Mouse (Mus musculus) kidney, embryonic 16.5 days (tissue): ENCODE data around the gene I0C0044D17Rik. TPM values are rescaled to one million over a fixed set of nuclear protein-coding genes. Genes with fewer than 3 reads are reported as not detected.
"Not testable (repeated sequence)": the region's sequence is repeated elsewhere in the genome, so short reads cannot be mapped to it uniquely, and the experiment has no call there.

Experiments used
- ATAC-seq: fragments of 200-750 bp; cut with Nextera tagmentation; 2 replicates; pipeline ENCODE4 v1.8.0; 2017; ENCODE audit warnings: moderate TSS enrichment; ENCODE audit not compliant: low FRiP score, low TSS enrichment
- H3K27ac ChIP-seq: fragments of 300-500 bp; sonication (generic); 2 replicates; pipeline ENCODE4 v1.5.1; 2014; ENCODE audit warnings: low read length
- H3K27me3 ChIP-seq: fragments of 300-500 bp; sonication (generic); 2 replicates; pipeline ENCODE4 v1.6.1; 2014; ENCODE audit warnings: low read length, control low read depth, mixed read lengths; ENCODE audit not compliant: insufficient read depth
- H3K36me3 ChIP-seq: fragments of 300-500 bp; sonication (generic); 2 replicates; pipeline ENCODE4 v1.6.1; 2014; ENCODE audit warnings: low read length, control low read depth, mixed read lengths; ENCODE audit not compliant: insufficient read depth
- H3K4me1 ChIP-seq: fragments of 300-500 bp; sonication (generic); 2 replicates; pipeline ENCODE4 v1.6.1; 2014; ENCODE audit warnings: low read length, control low read depth, mixed read lengths; ENCODE audit not compliant: insufficient read depth
- H3K4me2 ChIP-seq: fragments of 300-500 bp; sonication (generic); replicated peaks from 2 replicates; pipeline ENCODE4 v1.6.1; 2014; ENCODE audit warnings: low read depth, low read length
- H3K4me3 ChIP-seq: fragments of 300-500 bp; sonication (generic); 2 replicates; pipeline ENCODE4 v1.5.1; 2014; ENCODE audit warnings: mild to moderate bottlenecking, low read length
- H3K9ac ChIP-seq: fragments of 300-500 bp; sonication (generic); replicated peaks from 2 replicates; pipeline ENCODE4 v1.6.1; 2014; ENCODE audit warnings: low read length
- H3K9me3 ChIP-seq: fragments of 300-500 bp; sonication (generic); 2 replicates; pipeline ENCODE4 v1.6.1; 2016; ENCODE audit warnings: low read length, control low read depth
- WGBS: fragments of 180-500 bp; shearing (Covaris S2); extraction: QIAGEN DNeasy Blood & Tissue Kit; methylation state at CpG from one replicate; pipeline ENCODE4 v1.1.7; 2014; 5-methylcytosine and 5-hydroxymethylcytosine counted together
- polyA plus RNA-seq: library from polyadenylated mRNA; unstranded; fragments of >200 nt; fragmentation: Nextera tagmentation; extraction: Ambion mirVana; gene quantifications from 2 replicates; pipeline ENCODE4 v1.2.1, GENCODE M21; 2015

The I0C0044D17Rik gene
- polyA plus RNA-seq, 1 experiment from 2014 or later = not detected

- no peak overlapping the region for H3K9ac ChIP-seq
- no peaks in the 10 kb centered on the region for H3K36me3 ChIP-seq
- ATAC-seq = no peak
- H3K27me3 ChIP-seq = no peaks in the 10 kb centered on the region
- H3K4me1 ChIP-seq = peaks cover 4% of the 10 kb centered on the region; the same call in 1 of the 2 replicates
- no peak overlapping the region for H3K4me3 ChIP-seq
- 56% methylated on average over 6 of the region's 6 CpGs for WGBS
- H3K27ac ChIP-seq = no peak overlapping the region
- no peaks in the 10 kb centered on the region for H3K9me3 ChIP-seq
- no peak overlapping the region for H3K4me2 ChIP-seq
Measured at GRCm38 (mm10) chr4:98847120-98847885, 23.7 kb upstream of the I0C0044D17Rik start.

- no peak overlapping the region for H3K9ac ChIP-seq
- 47% methylated on average over 3 of the region's 3 CpGs for WGBS
- H3K4me2 ChIP-seq = no peak overlapping the region
- no peaks in the 10 kb centered on the region for H3K27me3 ChIP-seq
- peaks cover 4% of the 10 kb centered on the region; the same call in 1 of the 2 replicates for H3K4me1 ChIP-seq
- H3K4me3 ChIP-seq = no peak overlapping the region
- ATAC-seq = no peak
- no peak overlapping the region for H3K27ac ChIP-seq
- H3K9me3 ChIP-seq = no peaks in the 10 kb centered on the region
- no peaks in the 10 kb centered on the region for H3K36me3 ChIP-seq
Measured at GRCm38 (mm10) chr4:98846396-98846795, 22.8 kb upstream of the I0C0044D17Rik start.

- no peak overlapping the region for H3K4me2 ChIP-seq
- no peak overlapping the region for H3K4me3 ChIP-seq
- no peaks in the 10 kb centered on the region for H3K36me3 ChIP-seq
- H3K4me1 ChIP-seq = peaks cover 4% of the 10 kb centered on the region; the same call in 1 of the 2 replicates
- ATAC-seq = peak; percentile 87
- no peak overlapping the region for H3K27ac ChIP-seq
- H3K27me3 ChIP-seq = no peaks in the 10 kb centered on the region
- WGBS = 34% methylated on average over 8 of the region's 8 CpGs
- H3K9ac ChIP-seq = no peak overlapping the region
- H3K9me3 ChIP-seq = no peaks in the 10 kb centered on the region
Measured at GRCm38 (mm10) chr4:98845687-98846125, 22.1 kb upstream of the I0C0044D17Rik start.

GRCm38 (mm10) chr4:98845201-98845600 lies 21.6 kb upstream of the I0C0044D17Rik start:
- H3K4me1 ChIP-seq = peaks cover 4% of the 10 kb centered on the region; the same call in 1 of the 2 replicates
- H3K27ac ChIP-seq = no peak overlapping the region
- no peak overlapping the region for H3K4me2 ChIP-seq
- no peak for ATAC-seq
- no peaks in the 10 kb centered on the region for H3K36me3 ChIP-seq
- no peak overlapping the region for H3K9ac ChIP-seq
- H3K4me3 ChIP-seq = no peak overlapping the region
- no peaks in the 10 kb centered on the region for H3K27me3 ChIP-seq
- 91% methylated on average over 4 of the region's 4 CpGs for WGBS
- H3K9me3 ChIP-seq = no peaks in the 10 kb centered on the region

DNA sequence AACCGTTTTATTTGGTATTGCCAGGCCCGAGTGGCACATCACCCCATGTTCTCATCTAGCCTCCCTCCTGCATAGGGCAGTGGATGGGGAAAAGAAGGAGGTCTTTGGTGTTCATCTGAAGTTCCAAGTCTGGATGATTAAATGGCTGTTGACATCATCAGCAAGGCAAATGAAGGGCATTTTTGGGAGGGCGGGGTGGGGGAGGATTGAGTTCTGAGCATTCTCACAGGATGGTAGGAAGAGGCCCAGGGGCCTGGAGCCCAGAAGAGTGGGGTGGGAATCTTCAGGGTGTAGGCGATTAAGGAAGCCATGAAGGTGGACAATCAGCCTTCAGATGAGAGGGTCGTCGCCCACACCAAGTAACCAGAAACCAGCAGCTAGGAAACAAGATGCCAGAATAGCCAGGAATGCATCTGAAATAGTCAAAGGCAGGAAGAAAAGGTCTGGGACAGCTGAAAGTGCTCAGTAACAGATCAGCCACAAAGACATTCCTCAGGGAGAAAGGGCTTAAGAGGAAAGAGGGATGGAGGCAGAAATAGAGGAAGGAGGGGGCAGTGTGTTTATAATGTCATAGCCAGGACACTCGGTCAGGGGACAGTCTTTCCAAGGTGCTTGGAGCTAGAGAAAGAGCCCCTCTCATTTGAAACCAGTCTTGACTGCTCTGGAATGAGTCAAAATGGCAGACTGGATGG lies 20.4 kb upstream of the I0C0044D17Rik start:
- no peaks in the 10 kb centered on the region for H3K36me3 ChIP-seq
- H3K27me3 ChIP-seq = no peaks in the 10 kb centered on the region
- H3K27ac ChIP-seq = no peak overlapping the region
- ATAC-seq = no peak; the same call in 1 of the 2 replicates
- no peak overlapping the region for H3K9ac ChIP-seq
- H3K4me1 ChIP-seq = peaks cover 4% of the 10 kb centered on the region; the same call in 1 of the 2 replicates
- H3K4me2 ChIP-seq = no peak overlapping the region
- H3K9me3 ChIP-seq = no peaks in the 10 kb centered on the region
- 71% methylated on average over 7 of the region's 7 CpGs for WGBS
- no peak overlapping the region for H3K4me3 ChIP-seq

DNA sequence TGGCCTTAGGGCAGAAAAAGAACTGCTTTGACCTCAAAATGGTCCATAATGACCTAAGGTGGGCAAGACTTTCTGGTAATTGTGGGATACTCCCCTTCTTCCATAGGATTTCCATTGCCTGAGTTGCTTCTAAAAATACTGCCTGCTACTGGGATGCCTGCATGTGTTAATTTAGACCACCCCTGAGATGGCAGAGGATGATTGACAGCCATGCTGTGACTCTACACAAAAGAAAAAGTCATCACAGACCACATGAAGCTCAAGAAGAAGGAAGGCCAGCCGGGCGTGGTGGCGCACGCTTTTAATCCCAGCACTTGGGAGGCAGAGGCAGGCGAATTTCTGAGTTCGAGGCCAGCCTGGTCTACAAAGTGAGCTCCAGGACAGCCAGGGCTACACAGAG lies 17.6 kb upstream of the I0C0044D17Rik start:
- H3K4me3 ChIP-seq, H3K27ac ChIP-seq, H3K4me1 ChIP-seq, H3K36me3 ChIP-seq, H3K9me3 ChIP-seq, H3K9ac ChIP-seq, H3K4me2 ChIP-seq, ATAC-seq, H3K27me3 ChIP-seq: not testable (repeated sequence)
- 98% methylated on average over 6 of the region's 6 CpGs for WGBS

- Histone ChIP-seq H3K9me3 (no peaks in the 10 kb centered on the region), H3K27me3 (no peaks in the 10 kb centered on the region), H3K36me3 (no peaks in the 10 kb centered on the region), H3K4me3 (no peak overlapping the region), H3K9ac (no peak overlapping the region), H3K4me2 (no peak overlapping the region), H3K4me1 (0 out of 2 replicates have a peak, but pooled peaks cover 3% of the 10 kb centered on the region), H3K27ac (no peak overlapping the region)
- WGBS = 47% methylated on average over 6 of the region's 6 CpGs
- ATAC-seq = no peak
Measured at GRCm38 (mm10) chr4:98840526-98840925, 16.9 kb upstream of the I0C0044D17Rik start.

GRCm38 (mm10) chr4:98838913-98839312 lies 15.3 kb upstream of the I0C0044D17Rik start:
- no peak overlapping the region for H3K4me2 ChIP-seq
- no peaks in the 10 kb centered on the region for H3K9me3 ChIP-seq
- 88% methylated on average over 4 of the region's 4 CpGs for WGBS
- H3K27ac ChIP-seq = no peak overlapping the region
- no peaks in the 10 kb centered on the region for H3K27me3 ChIP-seq
- no peak for ATAC-seq
- no peak overlapping the region for H3K9ac ChIP-seq
- no peak overlapping the region for H3K4me3 ChIP-seq
- H3K36me3 ChIP-seq = no peaks in the 10 kb centered on the region
- 0 out of 2 replicates have a peak, but pooled peaks cover 3% of the 10 kb centered on the region for H3K4me1 ChIP-seq

- Histone ChIP-seq H3K27ac (no peak overlapping the region), H3K27me3 (no peaks in the 10 kb centered on the region), H3K4me3 (no peak overlapping the region), H3K36me3 (no peaks in the 10 kb centered on the region), H3K9ac (no peak overlapping the region), H3K9me3 (no peaks in the 10 kb centered on the region), H3K4me1 (0 out of 2 replicates have a peak, but pooled peaks cover 3% of the 10 kb centered on the region), H3K4me2 (no peak overlapping the region)
- ATAC-seq = no peak
- WGBS = 90% methylated on average over 16 of the region's 16 CpGs
Measured at GRCm38 (mm10) chr4:98837715-98838505, 14.3 kb upstream of the I0C0044D17Rik start.
